Mouse (Mus musculus): ENCODE measurements around the gene Gla. TPM values are rescaled to one million over a fixed set of nuclear protein-coding genes. Genes with fewer than 3 reads are reported as not detected.
A peak's percentile ranks its signal among the peaks of the same experiment; 100 is the strongest.

The Gla gene
- polyA plus RNA-seq, 1 experiment = 2.0 TPM

- peaks cover 4% of the 10 kb centered on the region; the same call in 1 of the 2 replicates for H3K4me1 ChIP-seq (replicated peaks; ENCODE audit: control insufficient read depth, insufficient read depth, low read length)
- DNase-seq = no peak
- H3K27ac ChIP-seq (ENCODE audit: control insufficient read depth, insufficient read depth, low read length) = no peak overlapping the region
- 0 out of 2 replicates have a peak overlapping the region, but pooled peaks have one; percentile 17 for H3K4me3 ChIP-seq (ENCODE audit: control insufficient read depth, insufficient read depth, low read length)
- H3K27me3 ChIP-seq (ENCODE audit: control insufficient read depth, insufficient read depth, low read length) = no peaks in the 10 kb centered on the region
- no peaks in the 10 kb centered on the region for H3K36me3 ChIP-seq (ENCODE audit: control insufficient read depth, insufficient read depth, low read length)
- TF ChIP-seq CTCF (IDR thresholded peaks at IDR 0.05; ENCODE audit: borderline replicate concordance, control insufficient read depth, extremely low read depth, insufficient read depth, low read length, poor library complexity) (no peak), POLR2A (IDR thresholded peaks at IDR 0.05; ENCODE audit: control insufficient read depth, extremely low read depth, insufficient read depth, low read length, poor library complexity) (no peak)
- WGBS = 17% methylated on average over 11 of the region's 11 CpGs
These were observed 18.7 kb downstream of the Gla start for GRCm38 (mm10) chrX:134582270-134582669.

DNA sequence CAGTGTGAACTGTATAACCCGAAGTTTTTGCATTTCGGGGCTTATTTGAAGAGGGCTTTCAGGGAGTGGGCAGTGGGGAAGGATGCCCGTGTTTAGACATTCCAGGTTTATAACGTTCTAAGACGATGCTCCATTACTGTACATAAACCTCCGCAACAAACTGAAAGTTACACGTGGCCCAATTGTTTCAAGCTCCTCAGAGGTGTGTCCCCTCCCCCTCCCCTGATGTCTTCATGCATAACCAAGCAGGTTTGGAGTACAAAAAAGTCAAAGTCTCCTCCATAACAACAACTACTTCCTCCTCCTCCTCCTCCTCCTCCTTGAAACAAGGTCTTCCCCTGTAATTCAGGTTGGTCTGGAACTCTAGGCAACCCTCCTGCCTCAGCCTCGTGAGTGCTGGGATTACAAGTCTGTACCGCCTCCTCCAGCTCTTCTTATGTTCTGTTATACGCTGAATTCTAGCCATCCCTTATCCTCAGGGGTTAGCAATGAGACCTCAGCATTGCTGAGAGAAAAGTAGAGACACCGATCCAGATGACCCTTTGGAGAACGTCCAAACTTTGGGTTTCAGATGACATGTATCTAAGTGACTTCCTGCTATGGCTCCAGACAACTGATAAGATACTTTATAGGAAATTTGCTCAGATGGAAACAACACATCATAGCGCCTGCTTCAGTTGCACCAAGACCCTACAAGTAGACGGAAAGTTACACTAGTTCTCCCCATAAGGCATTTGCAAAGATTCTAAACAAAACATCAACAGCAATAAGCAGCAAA lies 20.2 kb downstream of the Gla start:
- DNase-seq = no peak
- Histone ChIP-seq H3K36me3 (ENCODE audit: control insufficient read depth, insufficient read depth, low read length) (no peaks in the 10 kb centered on the region), H3K27ac (ENCODE audit: control insufficient read depth, insufficient read depth, low read length) (no peak overlapping the region), H3K4me3 (ENCODE audit: control insufficient read depth, insufficient read depth, low read length) (no peak overlapping the region), H3K4me1 (replicated peaks; ENCODE audit: control insufficient read depth, insufficient read depth, low read length) (no peaks in the 10 kb centered on the region; the same call in 1 of the 2 replicates), H3K27me3 (ENCODE audit: control insufficient read depth, insufficient read depth, low read length) (no peaks in the 10 kb centered on the region)
- 85% methylated on average over 14 of the region's 14 CpGs for WGBS
- no peak for TF ChIP-seq CTCF (IDR thresholded peaks at IDR 0.05; ENCODE audit: borderline replicate concordance, control insufficient read depth, extremely low read depth, insufficient read depth, low read length, poor library complexity)

DNA sequence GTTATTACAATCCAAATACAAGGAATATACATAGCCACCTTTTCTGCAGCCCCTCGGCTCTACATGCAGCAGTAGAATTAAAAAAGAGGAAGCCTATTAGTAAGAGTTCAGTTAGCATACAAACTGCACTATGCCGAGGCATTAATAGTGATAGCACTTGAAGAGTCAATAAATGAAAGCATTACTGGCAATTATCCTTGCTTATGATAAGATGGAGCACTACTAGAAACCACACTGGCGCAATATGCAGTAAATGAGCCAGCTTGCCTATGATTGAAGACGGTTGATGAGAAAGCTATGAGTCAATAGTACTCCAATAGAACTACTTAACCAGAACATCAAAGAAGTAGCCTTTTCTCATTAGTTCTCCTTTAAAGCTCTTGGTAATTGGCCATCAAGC lies 23.0 kb downstream of the Gla start:
- Histone ChIP-seq H3K27me3 (ENCODE audit: control insufficient read depth, insufficient read depth, low read length) (no peaks in the 10 kb centered on the region), H3K36me3 (ENCODE audit: control insufficient read depth, insufficient read depth, low read length) (no peaks in the 10 kb centered on the region)
- TF ChIP-seq CTCF (IDR thresholded peaks at IDR 0.05; ENCODE audit: borderline replicate concordance, control insufficient read depth, extremely low read depth, insufficient read depth, low read length, poor library complexity) (no peak), POLR2A (IDR thresholded peaks at IDR 0.05; ENCODE audit: control insufficient read depth, extremely low read depth, insufficient read depth, low read length, poor library complexity) (no peak)

DNA sequence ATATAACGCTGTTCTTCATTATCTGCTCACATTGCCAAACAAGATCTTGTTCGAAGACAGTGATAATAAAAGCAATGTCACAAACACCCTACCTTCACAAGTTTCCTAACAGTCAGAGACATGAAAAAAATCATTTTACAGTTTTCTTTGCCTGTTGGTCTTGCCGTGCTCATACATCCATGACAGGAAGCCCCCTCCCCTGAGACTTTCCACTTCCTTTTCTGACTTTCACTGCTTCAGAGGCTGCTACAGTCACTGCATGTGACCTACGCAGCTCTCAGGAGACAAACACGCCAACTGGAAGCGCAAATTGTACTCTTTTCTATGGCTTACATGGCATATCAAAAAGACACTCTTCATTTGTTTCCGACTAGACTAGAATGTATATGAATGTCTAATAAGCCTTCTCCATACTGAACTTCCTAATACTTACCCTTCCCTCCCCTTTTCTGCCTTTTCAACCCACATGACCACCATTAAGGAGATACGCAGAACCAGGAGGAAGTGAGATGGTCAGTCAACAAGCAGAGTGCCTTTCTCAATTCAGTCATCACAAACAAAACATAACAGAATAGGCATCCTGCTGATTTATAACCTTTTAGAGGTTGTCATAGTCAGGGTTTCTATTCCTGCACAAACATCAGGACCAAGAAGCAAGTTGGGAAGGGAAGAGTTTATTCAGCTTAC lies 34.2 kb downstream of the Gla start:
- H3K4me1 ChIP-seq (replicated peaks; ENCODE audit: control insufficient read depth, insufficient read depth, low read length) = no peaks in the 10 kb centered on the region

More for the DNA sequence above, 23.0 kb downstream of the Gla start:
- Histone ChIP-seq H3K4me3 (ENCODE audit: control insufficient read depth, insufficient read depth, low read length) (no peak overlapping the region), H3K27ac (ENCODE audit: control insufficient read depth, insufficient read depth, low read length) (no peak overlapping the region), H3K4me1 (replicated peaks; ENCODE audit: control insufficient read depth, insufficient read depth, low read length) (no peaks in the 10 kb centered on the region; the same call in 1 of the 2 replicates)
- 78% methylated on average over 4 of the region's 4 CpGs for WGBS
- no peak for DNase-seq

DNA sequence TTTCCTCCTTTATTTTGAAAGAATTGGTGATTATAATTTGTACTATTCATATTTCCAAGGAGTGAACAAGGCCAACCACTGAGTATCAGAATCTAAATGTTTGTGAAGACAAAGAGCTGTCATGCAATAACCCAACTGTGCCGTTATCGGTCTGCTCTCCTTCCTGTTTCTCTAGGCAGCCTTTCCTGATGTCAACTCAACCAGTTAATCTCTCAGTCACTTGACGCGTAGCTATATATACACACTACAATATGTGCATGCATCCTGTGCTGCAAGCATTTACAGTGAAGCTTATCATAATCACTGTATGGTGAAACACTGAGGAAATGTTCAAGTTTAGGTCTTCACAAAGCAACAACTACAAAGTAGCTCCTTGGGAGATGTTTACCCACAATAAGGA lies 36.6 kb downstream of the Gla start:
- H3K27ac ChIP-seq (ENCODE audit: control insufficient read depth, insufficient read depth, low read length) = no peak overlapping the region
- no peak overlapping the region for H3K4me3 ChIP-seq (ENCODE audit: control insufficient read depth, insufficient read depth, low read length)
- TF ChIP-seq POLR2A (IDR thresholded peaks at IDR 0.05; ENCODE audit: control insufficient read depth, extremely low read depth, insufficient read depth, low read length, poor library complexity) = no peak
- TF ChIP-seq CTCF (IDR thresholded peaks at IDR 0.05; ENCODE audit: borderline replicate concordance, control insufficient read depth, extremely low read depth, insufficient read depth, low read length, poor library complexity) = no peak
- no peak for DNase-seq
- WGBS = 32% methylated on average over 4 of the region's 4 CpGs
- H3K4me1 ChIP-seq (replicated peaks; ENCODE audit: control insufficient read depth, insufficient read depth, low read length) = no peaks in the 10 kb centered on the region
- H3K36me3 ChIP-seq (ENCODE audit: control insufficient read depth, insufficient read depth, low read length) = no peaks in the 10 kb centered on the region
- H3K27me3 ChIP-seq (ENCODE audit: control insufficient read depth, insufficient read depth, low read length) = no peaks in the 10 kb centered on the region

More for the DNA sequence above, 34.2 kb downstream of the Gla start:
- peak; percentile 13 for DNase-seq
- H3K27me3 ChIP-seq (ENCODE audit: control insufficient read depth, insufficient read depth, low read length) = no peaks in the 10 kb centered on the region
- 68% methylated on average over 8 of the region's 8 CpGs for WGBS
- H3K4me3 ChIP-seq (ENCODE audit: control insufficient read depth, insufficient read depth, low read length) = no peak overlapping the region
- no peak overlapping the region for H3K27ac ChIP-seq (ENCODE audit: control insufficient read depth, insufficient read depth, low read length)
- no peaks in the 10 kb centered on the region for H3K36me3 ChIP-seq (ENCODE audit: control insufficient read depth, insufficient read depth, low read length)
- TF ChIP-seq CTCF (IDR thresholded peaks at IDR 0.05; ENCODE audit: borderline replicate concordance, control insufficient read depth, extremely low read depth, insufficient read depth, low read length, poor library complexity) = no peak
- no peak for TF ChIP-seq POLR2A (IDR thresholded peaks at IDR 0.05; ENCODE audit: control insufficient read depth, extremely low read depth, insufficient read depth, low read length, poor library complexity)

- H3K27ac ChIP-seq (ENCODE audit: control insufficient read depth, insufficient read depth, low read length) = no peak overlapping the region
- WGBS = 79% methylated on average over 6 of the region's 6 CpGs
- H3K4me1 ChIP-seq (replicated peaks; ENCODE audit: control insufficient read depth, insufficient read depth, low read length) = no peaks in the 10 kb centered on the region
- no peak overlapping the region for H3K4me3 ChIP-seq (ENCODE audit: control insufficient read depth, insufficient read depth, low read length)
- no peaks in the 10 kb centered on the region for H3K36me3 ChIP-seq (ENCODE audit: control insufficient read depth, insufficient read depth, low read length)
- TF ChIP-seq POLR2A (IDR thresholded peaks at IDR 0.05; ENCODE audit: control insufficient read depth, extremely low read depth, insufficient read depth, low read length, poor library complexity) (no peak), CTCF (IDR thresholded peaks at IDR 0.05; ENCODE audit: borderline replicate concordance, control insufficient read depth, extremely low read depth, insufficient read depth, low read length, poor library complexity) (no peak)
- no peaks in the 10 kb centered on the region for H3K27me3 ChIP-seq (ENCODE audit: control insufficient read depth, insufficient read depth, low read length)
- DNase-seq = no peak
These were observed 46.5 kb downstream of the Gla start for GRCm38 (mm10) chrX:134554425-134554824.

Measured in thymus, adult 2 months (tissue).